Mouse (Mus musculus): ENCODE measurements around the gene Marveld1.

The Marveld1 gene

DNA sequence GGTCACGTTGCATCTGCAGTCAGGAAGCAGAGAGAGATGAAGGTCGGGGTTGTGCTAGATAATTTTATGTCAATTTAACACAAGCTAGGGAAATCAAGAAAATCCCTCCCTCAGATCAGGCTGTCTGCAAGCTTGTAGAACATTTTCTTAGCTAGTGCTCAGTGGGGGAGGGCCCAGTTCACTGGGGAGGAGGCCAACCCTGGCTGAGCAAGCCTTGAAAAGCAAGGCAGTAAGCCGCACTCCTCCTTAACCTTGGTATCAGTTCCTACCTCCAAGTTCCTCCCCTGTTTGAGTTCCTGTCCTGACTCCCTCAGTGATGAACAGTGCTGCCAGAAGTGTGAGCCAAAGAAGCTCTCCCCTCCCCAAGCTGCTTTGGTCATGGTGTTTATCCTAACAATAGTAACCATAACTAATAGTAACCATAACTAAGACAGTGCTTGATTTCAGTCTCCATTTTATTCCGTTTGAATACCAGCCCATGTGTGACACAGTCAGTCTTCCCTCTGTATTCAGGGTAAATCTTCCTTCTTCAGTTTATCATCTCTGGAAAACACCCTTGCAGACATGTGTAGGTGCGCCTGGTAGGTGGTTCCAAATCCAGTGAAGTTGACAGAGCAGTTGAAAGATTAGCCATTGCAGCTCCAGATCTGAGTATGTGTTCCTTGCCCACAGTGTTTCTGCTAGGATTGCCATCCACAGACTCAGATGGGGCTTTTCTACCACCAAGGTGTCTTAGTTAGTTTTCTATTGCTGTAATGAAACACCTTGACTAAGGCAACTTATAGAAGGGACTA, 7.3 kb upstream of the Marveld1 start:
- DNase-seq (ENCODE audit: low spot score in 2 of 2): no peak

DNA sequence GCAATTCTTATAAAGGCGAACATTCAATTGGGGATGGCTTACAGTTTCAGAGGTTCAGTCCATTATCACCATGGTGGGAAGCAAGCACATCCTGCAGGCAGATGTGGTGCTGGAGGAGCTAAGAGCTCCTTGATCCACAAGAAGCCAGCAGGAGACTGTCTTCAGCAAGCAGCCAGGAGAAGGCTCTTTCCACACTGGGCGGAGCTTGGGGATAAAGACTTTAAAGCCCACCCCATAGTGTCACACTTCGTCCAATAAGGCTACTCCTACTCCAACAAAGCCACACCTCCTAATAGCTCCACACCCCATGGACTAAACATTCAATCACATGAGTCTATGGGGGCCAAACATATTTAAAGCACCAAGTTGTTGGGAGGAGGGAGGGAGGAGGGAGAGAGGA, 5.2 kb upstream of the Marveld1 start:
- no peak for DNase-seq (ENCODE audit: low spot score in 2 of 2)

DNA sequence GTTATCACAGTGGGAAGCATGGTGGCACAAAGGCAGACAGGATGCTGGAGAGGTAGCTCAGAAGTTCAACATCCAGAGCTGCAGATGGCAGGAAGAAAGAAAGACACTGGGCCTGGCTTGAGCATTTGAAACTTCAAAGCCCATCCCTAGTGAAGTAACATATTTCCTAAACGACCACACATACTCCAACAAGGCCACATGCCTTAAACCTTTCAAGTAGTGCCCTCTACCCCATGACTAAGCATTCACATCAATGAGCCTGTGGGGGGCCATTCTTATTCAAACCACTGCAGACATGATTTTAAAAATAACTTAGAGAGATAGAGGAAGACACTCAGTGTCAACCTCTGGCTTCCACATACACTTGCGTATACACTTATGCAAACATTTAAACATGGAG, 4.4 kb upstream of the Marveld1 start:
- DNase-seq (ENCODE audit: low spot score in 2 of 2): no peak

DNA sequence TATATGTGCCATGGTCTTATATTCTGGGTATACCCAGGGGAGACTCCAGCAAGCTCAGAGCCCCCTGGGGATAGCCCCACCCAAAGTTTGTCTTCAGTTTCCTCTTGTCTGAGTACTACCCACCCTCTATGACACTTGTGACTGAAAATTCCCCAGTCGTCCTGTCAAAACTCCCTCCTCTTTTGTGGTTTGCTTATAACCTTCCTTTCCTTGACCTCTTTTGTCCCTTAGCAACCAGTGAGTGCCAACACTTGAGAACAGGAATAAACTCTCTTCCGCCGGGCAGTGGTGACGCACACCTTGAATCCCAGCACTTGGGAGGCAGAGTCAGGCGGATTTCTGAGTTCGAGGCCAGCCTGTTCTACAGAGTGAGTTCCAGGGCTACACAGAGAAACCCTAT, 3.1 kb upstream of the Marveld1 start:
- DNase-seq (ENCODE audit: low spot score in 2 of 2): no peak

DNA sequence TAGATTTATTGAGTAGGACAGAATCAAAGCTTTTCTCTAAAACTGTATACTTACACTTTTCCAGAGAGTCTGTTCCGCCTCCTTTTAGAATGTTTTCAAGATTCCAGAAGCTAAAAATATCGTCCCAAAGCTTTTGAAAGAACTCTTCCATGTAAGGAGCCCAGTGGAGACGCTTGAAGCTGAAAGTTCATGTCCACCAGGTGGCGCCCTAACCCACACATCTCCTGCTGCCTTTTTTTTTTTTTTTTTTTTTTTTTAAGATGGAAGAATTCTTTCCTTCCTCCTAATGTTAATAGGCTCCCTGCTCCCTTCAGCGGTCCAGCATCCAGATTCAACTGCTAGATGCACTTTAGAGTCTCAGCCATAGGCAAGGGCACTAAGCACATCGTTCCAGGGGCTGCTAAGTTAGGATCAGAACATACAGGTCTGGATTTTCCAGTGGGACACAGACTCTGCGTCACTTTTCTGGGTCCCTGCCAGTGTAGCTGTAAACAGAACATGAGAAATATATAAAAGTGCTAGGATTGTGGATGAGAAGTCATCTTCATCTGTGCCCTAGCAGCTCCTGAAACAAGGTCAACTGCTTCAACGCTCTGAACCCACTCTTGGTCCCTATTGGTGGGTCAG, 2.5 kb upstream of the Marveld1 start:
- peak; percentile 73 to 83 for DNase-seq (ENCODE audit: low spot score in 2 of 2)

DNA sequence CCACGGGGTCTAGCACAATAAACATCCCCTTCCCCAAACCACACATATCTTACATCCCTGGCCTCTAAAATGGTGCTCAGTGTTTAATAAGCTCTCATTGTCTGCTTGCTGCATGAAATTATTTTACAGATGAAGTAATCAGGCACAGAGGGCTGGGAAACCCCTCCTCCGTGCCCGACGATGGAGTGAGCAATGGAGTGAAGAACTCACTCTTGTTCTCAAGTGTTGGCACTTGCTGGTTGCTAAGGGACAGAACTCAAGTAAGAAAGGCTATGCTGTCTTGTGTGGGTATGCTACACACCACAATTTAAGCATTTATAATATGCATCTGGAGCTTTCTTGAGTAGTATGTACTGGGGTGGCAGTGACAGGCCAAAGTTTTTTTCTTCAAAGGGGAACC, 2.0 kb upstream of the Marveld1 start:
- DNase-seq (ENCODE audit: low spot score in 2 of 2): no peak

DNA sequence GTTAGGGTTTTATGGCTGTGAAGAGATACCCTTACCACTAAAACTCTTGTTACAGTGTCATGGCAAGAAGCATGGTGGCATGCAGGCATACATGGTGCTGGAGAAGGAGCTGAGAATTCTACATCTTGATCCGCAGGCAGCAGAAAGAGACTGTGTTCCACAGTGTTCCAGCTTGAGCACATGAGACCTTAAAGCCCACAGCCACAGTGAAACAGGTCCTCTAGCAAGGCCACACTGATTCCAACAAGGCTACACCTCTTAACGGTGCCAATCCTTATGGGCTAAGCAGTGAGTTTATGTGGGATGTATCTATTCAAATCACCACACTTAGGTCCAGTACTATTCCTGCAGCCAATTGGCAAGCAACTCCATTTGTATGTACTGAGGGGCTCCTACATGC, 1.5 kb upstream of the Marveld1 start:
- no peak for DNase-seq (ENCODE audit: low spot score in 2 of 2)

DNA sequence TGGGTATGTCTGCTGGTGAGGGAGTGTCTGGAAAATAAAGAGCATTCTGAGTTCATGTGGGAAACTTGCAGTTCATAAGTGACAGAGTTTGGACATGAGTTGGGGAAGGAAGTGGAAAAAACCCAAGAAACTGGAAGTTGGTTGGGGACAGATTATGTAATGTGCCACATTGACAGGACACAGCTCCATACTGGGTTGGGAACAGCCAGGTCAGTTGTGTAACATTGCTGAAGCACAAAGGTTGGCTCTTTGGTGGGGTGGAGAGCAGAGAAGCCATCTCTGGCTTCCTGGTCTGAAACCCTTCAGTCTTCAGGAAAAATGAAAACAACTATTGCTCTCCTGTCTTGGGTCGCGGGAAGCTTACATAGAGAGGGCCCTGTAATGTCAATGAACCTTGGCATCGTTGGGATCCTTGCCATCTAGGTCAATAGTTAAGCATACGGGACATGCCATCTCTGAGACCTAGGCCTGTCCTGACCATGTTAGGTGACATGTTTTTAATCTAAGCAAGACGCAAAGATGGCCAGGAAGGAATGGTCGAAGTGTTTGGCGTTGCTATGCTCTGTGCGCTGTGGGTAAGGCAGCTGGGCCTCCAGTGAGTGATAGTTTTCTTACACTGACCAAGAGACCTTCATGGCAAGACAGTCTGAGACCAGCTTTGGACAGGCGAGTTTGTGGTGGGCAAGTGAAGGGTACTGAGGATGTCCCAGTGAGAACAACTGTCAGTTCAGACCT, 757 bp upstream of the Marveld1 start:
- no peak for DNase-seq (ENCODE audit: low spot score in 2 of 2)

DNA sequence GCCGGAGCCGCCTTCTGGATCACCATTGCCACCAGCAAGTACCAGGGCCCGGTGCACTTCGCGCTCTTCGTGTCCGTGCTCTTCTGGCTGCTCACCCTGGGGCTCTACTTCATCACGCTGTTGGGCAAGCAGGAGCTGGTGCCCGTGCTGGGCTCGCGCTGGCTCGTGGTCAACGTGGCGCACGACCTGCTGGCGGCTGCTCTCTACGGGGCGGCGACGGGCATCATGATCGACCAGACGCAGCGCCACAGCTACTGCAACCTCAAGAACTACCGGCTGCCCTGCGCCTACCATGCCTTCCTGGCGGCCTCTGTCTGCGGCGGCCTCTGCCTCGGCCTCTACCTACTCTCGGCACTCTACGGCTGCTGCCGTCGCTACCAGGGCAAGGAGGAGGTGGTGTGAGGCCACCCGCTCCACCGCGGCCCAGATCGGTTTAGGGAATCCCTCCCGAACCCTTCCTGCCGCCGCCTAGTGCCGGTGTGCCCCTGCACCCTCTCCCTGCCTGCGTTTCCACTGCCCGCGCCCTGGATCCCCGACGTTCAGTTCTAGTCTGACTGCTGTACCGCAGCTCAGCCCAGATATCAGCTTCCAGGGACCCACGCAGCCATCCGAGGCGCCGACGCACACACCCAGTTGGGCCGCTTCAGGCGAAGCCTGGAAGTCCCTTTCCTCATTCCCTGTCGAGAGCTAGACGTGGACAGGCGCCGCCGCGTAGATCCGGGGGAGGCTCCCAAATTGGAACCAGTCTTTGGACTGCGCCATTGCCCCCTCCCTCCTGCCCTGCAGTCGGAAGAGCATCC, 769 bp downstream of the Marveld1 start:
- DNase-seq (ENCODE audit: low spot score in 2 of 2): peak in 1 of 2 experiments; percentile 52

DNA sequence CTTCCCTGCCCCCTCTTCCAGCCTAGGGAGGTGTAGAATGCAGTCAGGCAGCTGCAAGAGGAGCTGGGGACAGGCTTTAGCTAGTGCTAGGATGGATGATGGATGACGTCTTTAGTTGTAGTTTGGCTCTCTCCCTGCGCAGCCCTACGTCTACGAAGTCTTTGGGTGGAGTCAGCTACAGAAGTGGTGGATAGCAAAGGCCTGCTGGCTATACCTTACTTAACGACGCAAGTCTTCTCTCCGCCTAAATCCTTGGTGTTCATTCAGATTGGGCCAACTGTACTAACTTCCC, 1.3 kb downstream of the Marveld1 start:
- DNase-seq (ENCODE audit: low spot score in 2 of 2): no peak

DNA sequence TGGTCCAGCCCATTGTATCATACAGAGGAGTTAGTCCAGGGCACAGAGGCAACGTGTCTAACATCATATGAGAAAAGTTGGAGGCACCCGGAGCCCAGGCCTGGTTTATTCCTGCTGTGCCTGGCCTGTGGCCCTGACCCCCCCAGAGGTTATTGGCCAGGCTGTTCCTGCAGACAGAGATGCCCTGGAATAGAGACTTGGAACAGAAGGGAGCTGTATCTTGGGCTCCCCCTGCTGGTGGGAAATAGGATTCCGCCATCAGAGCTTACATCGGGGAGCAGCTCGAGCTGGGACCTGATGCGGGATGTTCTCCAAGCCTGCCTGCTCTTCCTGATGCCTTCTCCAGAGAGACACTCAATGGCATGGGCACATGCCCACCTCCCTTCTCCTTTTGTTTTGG, 4.8 kb downstream of the Marveld1 start:
- DNase-seq (ENCODE audit: low spot score in 2 of 2): peak; percentile 70 to 78

DNA sequence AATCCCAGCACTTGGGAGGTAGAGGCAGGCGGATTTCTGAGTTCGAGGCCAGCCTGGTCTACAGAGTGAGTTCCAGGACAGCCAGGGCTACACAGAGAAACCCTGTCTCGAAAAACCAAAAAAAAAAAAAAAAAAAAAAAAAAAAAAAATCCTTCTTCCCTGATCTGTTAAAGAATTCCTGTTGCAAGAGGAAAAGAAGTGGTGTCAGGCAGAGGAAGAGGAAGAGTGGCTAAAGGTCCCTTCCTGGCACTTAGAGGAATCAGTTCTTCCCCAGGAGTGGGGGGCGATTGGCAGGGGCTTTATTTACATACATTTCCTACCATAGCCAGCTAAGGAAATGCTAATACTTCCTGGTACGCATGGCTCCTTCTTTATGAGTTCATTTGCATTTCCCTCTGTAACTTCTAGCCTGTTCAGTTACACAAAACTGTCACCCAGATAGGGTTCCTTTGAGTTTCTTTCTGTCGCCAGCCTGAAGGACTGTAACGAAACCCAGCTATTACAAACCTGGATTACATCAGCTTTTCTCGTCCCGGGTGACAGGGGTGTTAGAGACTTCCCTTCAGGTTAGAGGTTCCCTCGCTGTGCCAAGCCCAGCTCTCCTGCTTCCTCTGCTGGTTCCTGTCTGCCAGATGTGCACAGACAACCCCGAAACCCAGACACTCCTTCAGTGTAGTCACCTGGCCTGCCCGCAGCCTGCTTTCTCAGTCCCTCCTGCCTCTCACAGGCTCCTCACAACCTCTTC, 10.5 kb downstream of the Marveld1 start:
- no peak for DNase-seq (ENCODE audit: low spot score in 2 of 2)

DNA sequence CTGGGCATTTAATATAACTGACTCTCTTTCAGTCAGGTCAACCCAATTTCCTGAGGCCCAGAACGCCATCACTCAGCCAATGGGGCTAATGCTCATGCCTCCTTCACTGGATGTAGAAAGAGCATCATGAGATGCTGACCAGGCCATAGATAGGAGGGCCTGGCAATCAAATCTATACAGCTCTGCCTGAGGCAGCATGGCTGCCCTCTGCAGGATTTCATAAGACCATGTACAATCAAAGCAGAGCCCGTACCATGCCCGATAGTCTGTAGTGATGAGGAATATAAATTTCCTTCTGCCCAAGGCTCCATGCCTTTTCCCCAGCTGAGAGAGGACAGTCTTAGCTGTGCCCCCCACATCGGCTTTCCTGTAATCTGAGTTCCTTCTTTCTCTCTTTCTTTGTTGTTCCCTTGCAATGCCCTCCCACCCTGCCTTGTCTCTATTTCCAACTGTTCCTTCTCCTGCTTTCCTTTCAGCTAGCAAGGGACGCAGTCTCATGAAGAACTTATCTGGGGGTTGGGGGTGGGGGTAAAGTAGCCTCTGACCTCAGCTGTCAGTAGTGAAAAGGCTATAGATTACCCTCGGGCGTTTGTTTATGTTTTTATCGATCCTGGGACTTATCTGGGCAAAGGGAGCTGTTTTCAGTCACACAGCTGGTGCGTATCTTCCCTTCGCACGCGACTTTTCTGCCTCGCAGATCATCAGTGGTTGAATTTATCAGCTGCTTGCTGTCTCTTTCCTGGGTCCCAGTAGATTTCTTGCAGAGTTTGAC, 11.2 kb downstream of the Marveld1 start:
- DNase-seq (ENCODE audit: low spot score in 2 of 2): no peak

DNA sequence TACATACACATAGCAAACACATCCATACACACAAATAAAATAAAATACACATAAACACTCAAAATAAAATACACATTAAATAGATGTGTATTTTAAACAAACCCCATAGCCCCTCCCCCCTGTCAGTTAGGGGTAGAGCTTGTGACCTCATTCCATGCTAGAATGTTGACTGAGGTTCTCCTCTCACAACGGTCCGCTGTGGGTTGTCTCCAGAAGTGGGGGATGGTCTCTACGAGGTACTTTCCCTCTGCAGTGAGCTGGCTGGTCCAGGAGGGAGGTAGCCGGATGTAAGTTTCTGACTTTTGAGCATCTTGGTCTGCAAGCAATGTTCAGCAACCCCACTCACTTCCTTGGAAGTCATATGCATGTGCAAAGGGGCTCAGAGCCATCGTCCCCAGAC, 16.6 kb downstream of the Marveld1 start, which contains the start of gene Zfyve27:
Gene Zfyve27 (plus strand): TSS at position 188 of the 400 bp plus-strand sequence.
- no peak for DNase-seq (ENCODE audit: low spot score in 2 of 2)

DNA sequence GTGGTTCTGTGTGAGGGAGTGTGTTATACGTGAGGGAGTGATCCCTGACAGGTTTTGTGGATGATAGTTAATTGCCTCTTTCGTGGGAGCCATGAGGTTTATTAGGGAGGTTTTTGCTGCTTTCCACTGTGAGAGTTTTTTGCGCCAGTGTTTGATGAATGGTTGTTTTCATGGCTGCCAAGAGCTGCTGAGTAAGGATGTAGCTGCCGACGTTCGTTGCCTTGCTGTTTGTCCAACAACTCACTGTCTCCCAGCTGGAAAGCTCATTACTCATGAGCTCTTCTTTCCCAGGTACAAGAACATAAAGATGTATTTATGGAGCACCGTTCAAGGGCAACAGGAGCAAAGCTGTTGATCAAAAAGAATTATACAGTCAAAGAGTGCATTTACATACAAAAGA, 17.0 kb downstream of the Marveld1 start:
- DNase-seq (ENCODE audit: low spot score in 2 of 2): no peak

DNA sequence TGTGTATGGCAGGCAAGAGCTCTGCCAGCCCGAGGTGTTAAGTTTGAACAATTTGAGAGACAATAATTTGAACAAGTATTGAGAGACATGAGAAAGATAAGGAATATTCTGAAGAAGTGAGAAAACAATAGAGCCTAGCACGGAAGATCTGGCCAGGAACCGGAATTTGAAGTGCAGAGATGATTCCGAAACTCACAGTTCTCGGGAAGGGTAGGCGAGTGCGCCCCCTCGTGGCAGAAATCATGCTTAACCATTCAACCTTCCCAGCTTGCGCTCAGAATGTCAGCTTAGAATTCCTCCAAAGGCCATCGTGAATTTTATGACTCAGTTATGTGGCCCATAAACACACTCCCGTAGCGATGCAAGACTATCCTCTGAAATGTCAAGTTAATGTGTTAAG, 18.9 kb downstream of the Marveld1 start:
- DNase-seq (ENCODE audit: low spot score in 2 of 2): peak in 1 of 2 experiments; percentile 75

DNA sequence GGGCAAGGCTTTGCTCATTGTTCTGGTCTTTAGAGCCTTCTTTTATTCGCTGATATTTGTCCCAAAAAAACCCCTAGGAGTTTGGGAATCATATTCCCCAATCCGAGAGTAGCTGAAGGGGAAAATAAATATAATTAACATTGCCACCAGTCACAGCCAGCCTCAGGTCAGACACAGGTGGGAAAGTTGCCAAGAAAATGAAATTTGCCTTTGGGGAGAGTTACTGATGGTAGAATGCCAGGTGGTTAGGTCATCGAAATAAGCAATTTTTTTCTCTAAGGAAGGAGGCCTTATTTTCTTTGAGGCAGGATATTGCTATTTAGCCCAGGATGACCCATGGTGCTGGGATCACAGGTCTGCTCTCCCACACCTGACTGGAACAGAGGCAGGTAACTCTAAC, 19.6 kb downstream of the Marveld1 start:
- DNase-seq (ENCODE audit: low spot score in 2 of 2): no peak

DNA sequence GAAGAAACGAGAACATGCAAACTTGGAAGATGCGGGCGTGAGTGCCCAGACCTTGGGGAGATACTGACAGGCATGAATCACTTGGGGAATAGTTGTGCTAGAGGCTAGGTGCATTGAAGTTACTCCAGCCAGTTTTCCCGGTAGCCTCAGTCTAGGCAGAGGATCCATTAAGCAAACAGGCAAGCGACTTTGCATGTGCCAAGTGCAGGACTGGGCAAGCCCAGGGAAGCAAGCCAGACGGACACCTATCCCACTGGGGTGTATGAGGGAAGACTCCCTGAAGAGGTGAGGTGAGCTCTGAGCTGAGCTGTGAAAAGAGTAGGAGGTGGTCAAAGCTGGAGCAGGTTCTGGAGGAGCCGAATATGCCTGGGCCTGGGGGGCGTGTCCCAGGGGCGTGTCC, 20.3 kb downstream of the Marveld1 start:
- no peak for DNase-seq (ENCODE audit: low spot score in 2 of 2)

DNA sequence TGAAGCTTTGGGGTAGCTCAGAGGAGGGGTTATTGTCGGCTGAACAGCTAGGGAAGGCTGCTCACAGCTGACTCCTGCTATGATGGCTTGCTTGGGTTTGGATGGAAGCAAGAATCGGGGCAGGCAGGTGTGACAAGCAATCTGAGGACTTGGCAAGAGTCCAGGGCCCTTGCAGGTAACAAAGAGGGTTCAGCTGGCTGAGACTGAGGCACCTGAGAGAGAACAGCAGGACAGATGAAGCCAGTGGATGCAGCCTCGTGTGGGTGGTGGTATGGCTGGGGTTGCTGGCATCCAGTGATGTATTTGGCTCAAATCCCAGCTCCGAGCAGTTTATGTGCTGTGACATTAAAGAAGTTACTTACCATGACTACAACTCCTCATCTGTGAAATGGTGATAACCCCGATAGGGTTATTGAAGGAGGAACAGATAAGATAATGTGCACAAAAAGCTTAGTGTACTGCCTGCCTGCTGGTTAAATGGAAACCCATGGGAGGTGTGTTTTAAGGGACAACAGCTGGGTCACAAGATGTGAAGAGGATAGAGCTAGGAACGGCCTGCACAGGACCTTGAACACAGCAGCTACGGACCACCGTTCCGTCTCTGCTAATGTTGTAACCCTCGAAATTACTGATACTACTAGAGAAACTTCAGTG, 22.2 kb downstream of the Marveld1 start:
- no peak for DNase-seq (ENCODE audit: low spot score in 2 of 2)
